Mouse (Mus musculus) embryo, embryonic 11.5 days (tissue): ENCODE results near the gene Slc4a4.

Experiments
- DNase-seq: peaks from one replicate; pipeline ENCODE4 v3.0.0-alpha.2; 2012; ENCODE audit warnings: low read depth, low spot score

Slc4a4 gene

GRCm38 (mm10) chr5:88999793-89000192 is 113.2 kb downstream of the Slc4a4 start:
- DNase-seq, result no peak

DNA sequence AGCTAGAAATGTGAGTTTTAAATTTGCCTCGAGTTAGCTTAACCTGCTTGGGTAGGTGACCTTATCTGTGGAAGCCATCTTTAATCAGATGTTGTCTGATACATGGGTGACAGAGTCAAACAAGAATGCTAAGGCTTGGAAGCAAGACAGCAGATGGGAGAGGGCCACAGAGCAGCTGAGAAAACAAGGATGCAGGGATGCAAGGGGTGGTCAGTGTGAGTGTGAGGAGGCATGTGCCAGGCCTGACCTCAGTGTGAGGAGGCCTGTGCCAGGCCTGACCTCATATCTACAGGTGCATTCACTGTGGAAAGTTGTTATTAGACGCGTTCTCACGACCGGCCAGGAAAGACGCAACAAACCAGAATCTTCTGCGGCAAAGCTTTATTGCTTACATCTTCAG is 114.0 kb downstream of the Slc4a4 start:
- no peak for DNase-seq

- no peak for DNase-seq
Observed at GRCm38 (mm10) chr5:89010116-89010515, 123.5 kb downstream of the Slc4a4 start.

DNA sequence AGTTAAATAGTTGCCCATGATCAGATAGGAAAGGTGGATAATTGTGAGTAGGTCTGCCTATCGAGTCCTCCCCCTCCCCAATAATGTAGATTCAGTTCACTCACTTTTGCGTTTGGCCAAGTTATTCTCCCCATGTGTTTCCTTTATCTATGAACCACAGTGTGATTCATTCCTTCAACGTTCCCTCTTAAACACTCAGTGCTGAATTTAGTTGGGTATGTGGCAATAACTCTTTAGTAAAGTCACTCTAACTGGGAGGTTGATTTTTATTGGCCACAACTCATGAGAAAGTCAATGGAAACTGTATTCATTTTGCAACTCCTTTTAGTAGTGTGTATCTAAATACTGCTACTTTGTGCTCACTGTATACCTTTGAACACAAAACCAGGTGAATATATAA is 125.8 kb downstream of the Slc4a4 start:
- DNase-seq, result no peak

- DNase-seq, result no peak
Observed at GRCm38 (mm10) chr5:89014782-89015181, 128.2 kb downstream of the Slc4a4 start.

GRCm38 (mm10) chr5:89015878-89016277 is 129.3 kb downstream of the Slc4a4 start:
- no peak for DNase-seq

DNA sequence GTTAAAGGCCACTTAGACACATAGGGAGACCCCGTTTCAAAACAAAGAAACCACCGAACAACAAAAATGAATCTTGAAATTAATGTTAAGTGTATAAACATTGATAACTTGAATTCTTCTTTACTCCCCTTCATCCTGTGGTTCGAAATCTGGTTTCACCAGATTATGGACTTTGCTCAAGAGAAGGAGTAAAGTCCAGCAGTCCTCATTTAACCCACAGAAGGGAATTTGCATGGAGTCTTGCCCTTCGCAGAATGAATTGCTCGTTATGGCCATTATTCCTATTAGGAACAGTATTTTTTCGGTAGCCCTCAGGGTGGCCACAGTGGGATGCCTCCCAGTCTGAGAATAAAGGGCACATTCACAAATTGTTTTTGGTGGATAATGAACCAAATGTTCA is 131.9 kb downstream of the Slc4a4 start:
- no peak for DNase-seq

GRCm38 (mm10) chr5:89024413-89024812 is 137.8 kb downstream of the Slc4a4 start:
- DNase-seq, result no peak

GRCm38 (mm10) chr5:89027518-89028085 is 141.0 kb downstream of the Slc4a4 start:
- no peak for DNase-seq

DNA sequence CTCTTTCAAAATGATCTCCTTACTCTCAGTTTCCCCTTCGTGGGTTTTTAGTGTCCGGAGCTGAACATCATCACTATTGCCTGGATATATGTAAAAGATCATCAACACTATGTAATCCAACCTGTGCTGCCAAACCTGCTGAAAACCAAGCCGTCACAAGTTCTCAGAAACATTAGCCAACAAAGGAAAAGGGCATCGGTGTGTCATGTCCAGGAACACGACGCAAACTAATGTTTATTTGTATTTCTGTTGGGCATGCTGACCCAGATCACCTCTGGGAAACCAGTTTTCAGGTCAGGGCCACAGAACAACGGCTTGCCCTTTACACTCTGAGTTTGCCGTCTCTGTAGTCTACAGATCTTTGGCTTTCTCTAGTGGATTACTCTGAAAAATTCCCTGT is 146.0 kb downstream of the Slc4a4 start:
- no peak for DNase-seq

DNA sequence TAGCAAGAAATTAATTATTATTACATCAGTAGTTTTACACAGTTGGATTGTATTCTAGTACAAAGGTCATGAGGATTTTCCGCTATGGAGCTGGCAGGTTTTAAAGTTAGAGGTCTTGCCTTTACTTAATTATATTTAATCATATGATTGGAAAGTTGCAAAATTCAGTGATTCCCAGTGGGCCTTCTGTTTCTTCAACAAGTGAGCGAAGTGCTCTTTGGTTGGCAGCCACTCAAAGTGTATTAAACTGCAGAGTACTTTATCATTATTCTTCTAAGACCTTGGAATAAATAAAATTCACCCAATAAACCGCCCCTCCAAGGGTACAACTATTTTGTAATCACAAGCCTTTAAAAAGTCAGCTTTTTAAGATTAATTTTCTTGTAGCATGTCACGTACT is 146.6 kb downstream of the Slc4a4 start:
- DNase-seq, result no peak

- no peak for DNase-seq
Observed at GRCm38 (mm10) chr5:89036147-89036546, 149.5 kb downstream of the Slc4a4 start.

DNA sequence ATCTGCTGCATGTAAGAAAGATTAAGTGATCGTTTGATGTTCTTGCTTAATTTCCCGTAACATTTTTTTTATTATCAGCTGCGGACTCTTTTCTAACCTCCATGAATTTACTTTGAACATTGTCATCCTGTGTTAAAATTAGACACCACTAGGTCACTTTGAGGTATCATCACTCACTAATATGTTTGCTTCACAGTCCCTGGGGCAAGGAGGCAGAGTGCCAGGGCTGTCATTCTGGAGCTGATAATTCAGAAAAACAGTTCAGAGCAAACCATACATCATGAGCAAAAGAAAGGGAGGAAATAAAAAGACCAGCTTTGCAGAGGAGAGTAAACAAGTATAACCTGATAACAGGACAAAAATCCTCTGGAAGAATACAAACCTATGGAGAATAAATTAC is 154.2 kb downstream of the Slc4a4 start:
- no peak for DNase-seq

GRCm38 (mm10) chr5:89043846-89044245 is 157.2 kb downstream of the Slc4a4 start:
- no peak for DNase-seq

DNA sequence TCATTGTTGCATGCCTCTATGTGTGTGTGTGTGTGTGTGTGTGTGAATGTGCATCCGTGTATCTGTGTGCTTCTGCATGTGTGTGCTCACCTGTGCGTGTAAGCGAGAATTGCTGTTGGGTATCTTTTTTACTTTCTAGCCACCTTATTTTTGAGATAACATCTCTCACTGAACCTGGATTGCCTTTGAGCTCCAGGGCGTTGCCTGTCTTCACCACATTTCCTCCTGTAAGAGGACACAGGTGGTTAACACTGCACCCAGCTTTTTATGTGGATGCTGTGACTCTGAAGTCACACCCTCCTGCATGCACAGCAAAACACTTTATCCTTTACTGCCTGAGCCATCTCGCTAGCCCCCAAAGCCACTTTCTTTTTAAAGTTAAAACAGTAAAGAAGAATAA is 158.2 kb downstream of the Slc4a4 start:
- DNase-seq, result no peak

DNA sequence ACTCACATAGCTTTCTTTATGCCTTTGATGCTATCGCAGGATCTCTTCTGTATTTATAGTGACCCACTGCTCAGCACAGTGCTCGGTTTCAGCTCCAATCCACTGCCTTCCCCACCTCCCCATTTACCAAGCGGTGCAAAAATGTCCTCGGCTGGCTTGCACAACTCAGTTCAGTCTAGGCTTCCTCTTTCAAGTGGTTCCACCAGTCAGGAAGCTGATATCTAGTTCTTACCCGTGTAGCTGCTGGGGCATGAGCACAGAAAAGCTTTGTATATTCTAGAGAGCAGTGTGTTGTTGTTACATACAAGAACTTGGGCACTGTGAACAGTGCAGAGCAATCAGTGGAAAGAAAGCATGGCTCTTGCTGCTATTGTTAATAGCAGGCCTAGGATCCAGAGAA is 165.0 kb downstream of the Slc4a4 start:
- no peak for DNase-seq

DNA sequence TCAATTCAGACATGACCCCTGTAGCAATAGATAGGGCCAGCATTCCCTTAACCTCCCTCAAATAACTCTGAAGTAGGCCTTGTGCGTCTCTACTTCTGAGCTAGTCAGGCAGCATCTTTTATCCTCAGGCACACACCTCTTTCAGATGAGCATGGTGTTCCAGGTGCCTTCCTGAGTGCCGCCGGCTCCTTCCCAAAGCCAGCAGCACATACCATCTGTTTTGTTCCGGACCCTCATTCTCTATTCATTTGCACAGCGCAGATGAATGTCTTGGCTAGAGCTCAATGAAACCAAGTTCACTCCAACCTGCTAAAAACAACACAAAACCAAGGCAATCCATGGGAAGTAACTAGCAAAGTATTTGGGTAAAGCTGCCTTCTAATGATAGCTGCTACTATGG is 165.6 kb downstream of the Slc4a4 start:
- no peak for DNase-seq

DNA sequence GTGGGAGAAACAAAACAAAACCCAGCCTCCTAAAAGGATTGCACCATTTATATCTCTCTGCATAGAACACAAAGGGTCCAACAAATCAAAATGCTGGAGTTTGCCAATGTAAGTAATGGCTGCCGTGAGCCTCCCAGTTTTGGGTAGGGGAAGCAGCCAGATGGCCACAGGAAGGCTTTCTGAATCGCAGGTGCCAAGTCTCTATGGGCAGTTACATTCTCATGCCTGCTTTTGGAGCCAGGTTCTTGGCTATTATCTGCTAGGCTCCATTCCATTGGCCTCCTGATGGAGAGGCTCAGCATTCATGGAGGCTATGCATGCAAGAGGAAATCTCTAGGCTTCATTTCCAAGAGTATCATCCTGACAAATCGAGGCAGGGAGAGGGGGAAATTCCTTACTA is 169.0 kb downstream of the Slc4a4 start:
- no peak for DNase-seq

GRCm38 (mm10) chr5:89056370-89056769 is 169.8 kb downstream of the Slc4a4 start:
- DNase-seq, result no peak

DNA sequence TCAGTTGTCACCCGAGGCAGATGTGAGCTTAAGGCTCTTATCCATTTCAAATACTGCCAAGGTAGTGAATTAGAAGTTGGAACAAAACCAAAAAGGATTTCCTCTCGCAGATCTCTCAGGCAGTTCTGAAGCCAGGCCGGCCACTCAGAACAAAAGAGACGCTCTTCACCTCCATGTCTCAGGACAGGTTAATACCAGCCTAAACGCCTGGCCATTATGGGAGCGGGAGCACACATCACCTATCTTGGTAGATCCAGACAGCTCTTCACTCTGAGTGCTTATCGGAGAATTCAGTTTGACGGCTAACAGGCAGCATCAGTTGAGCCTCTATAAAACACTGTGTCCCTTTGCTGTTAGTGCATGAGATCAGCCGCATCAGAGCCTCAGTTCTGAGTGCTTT is 174.5 kb downstream of the Slc4a4 start:
- no peak for DNase-seq

GRCm38 (mm10) chr5:89062286-89062685 is 175.7 kb downstream of the Slc4a4 start:
- no peak for DNase-seq

- DNase-seq, result no peak
Observed at GRCm38 (mm10) chr5:89067111-89067510, 180.5 kb downstream of the Slc4a4 start.

- DNase-seq, result no peak
Observed at GRCm38 (mm10) chr5:89068072-89068471, 181.5 kb downstream of the Slc4a4 start.

GRCm38 (mm10) chr5:89070051-89070450 is 183.4 kb downstream of the Slc4a4 start:
- DNase-seq, result no peak
